Mouse (Mus musculus) right cerebral cortex, postnatal 10 days (tissue): ENCODE measurements around the gene Cit.
A peak's percentile ranks its signal among the peaks of the same experiment; 100 is the strongest.

Experiments
- DNase-seq, 2 experiments: peaks; one replicate each; pipeline ENCODE4 v3.0.0; 2021; ENCODE audit warnings: low spot score in 2 of 2

The Cit gene

GRCm38 (mm10) chr5:115851029-115851365 lies 5.9 kb downstream of the Cit start:
- no peak for DNase-seq

- no peak for DNase-seq
Measured at GRCm38 (mm10) chr5:115852431-115852830, 7.4 kb downstream of the Cit start.

GRCm38 (mm10) chr5:115853691-115854090 lies 8.6 kb downstream of the Cit start:
- DNase-seq: no peak

- no peak for DNase-seq
Measured at GRCm38 (mm10) chr5:115854370-115854769, 9.3 kb downstream of the Cit start.

GRCm38 (mm10) chr5:115858652-115859051 lies 13.6 kb downstream of the Cit start:
- peak in 1 of 2 experiments; percentile 45 for DNase-seq

GRCm38 (mm10) chr5:115859461-115859860 lies 14.4 kb downstream of the Cit start:
- no peak for DNase-seq

GRCm38 (mm10) chr5:115861991-115862390 lies 16.9 kb downstream of the Cit start:
- no peak for DNase-seq

GRCm38 (mm10) chr5:115862439-115862838 lies 17.4 kb downstream of the Cit start:
- no peak for DNase-seq

- DNase-seq: no peak
Measured at GRCm38 (mm10) chr5:115866296-115866695, 21.2 kb downstream of the Cit start.

- DNase-seq: no peak
Measured at GRCm38 (mm10) chr5:115868540-115868939, 23.5 kb downstream of the Cit start.

GRCm38 (mm10) chr5:115869198-115869597 lies 24.1 kb downstream of the Cit start:
- no peak for DNase-seq

- DNase-seq: no peak
Measured at GRCm38 (mm10) chr5:115871153-115871552, 26.1 kb downstream of the Cit start.

GRCm38 (mm10) chr5:115872106-115872505 lies 27.0 kb downstream of the Cit start:
- DNase-seq: no peak

- DNase-seq: no peak
Measured at GRCm38 (mm10) chr5:115872956-115873355, 27.9 kb downstream of the Cit start.

GRCm38 (mm10) chr5:115877425-115877824 lies 32.3 kb downstream of the Cit start:
- DNase-seq: no peak

GRCm38 (mm10) chr5:115882165-115882564 lies 37.1 kb downstream of the Cit start:
- DNase-seq: no peak

GRCm38 (mm10) chr5:115884429-115884828 lies 39.4 kb downstream of the Cit start:
- DNase-seq: no peak

- DNase-seq: no peak
Measured at GRCm38 (mm10) chr5:115893772-115894171, 48.7 kb downstream of the Cit start.

- DNase-seq: no peak
Measured at GRCm38 (mm10) chr5:115897036-115897435, 52.0 kb downstream of the Cit start.

GRCm38 (mm10) chr5:115907037-115908009 lies 62.2 kb downstream of the Cit start:
- peak; percentile 71 to 80 for DNase-seq

GRCm38 (mm10) chr5:115908251-115908650 lies 63.2 kb downstream of the Cit start:
- peak; percentile 87 to 89 for DNase-seq

- no peak for DNase-seq
Measured at GRCm38 (mm10) chr5:115908699-115909098, 63.6 kb downstream of the Cit start.

- peak; percentile 79 to 83 for DNase-seq
Measured at GRCm38 (mm10) chr5:115909106-115909505, 64.0 kb downstream of the Cit start.
